Mouse (Mus musculus) neural tube, embryonic 10.5 days (tissue): ENCODE data around the gene Slc4a2.

Experiments
- DNase-seq: peaks from one replicate; pipeline ENCODE4 v3.0.0-alpha.2; 2017; ENCODE audit warnings: low spot score; ENCODE audit errors: extremely low spot score

The Slc4a2 gene

GRCm38 (mm10) chr5:24453985-24454303 lies 30.3 kb downstream of the Slc4a2 start:
- DNase-seq: no peak

- no peak for DNase-seq
These were observed 31.4 kb downstream of the Slc4a2 start for GRCm38 (mm10) chr5:24455076-24455475.

GRCm38 (mm10) chr5:24455613-24456012 lies 32.0 kb downstream of the Slc4a2 start:
- no peak for DNase-seq

GRCm38 (mm10) chr5:24466762-24467161 lies 43.1 kb downstream of the Slc4a2 start:
- no peak for DNase-seq

- peak; percentile 82 for DNase-seq
These were observed 47.0 kb downstream of the Slc4a2 start for GRCm38 (mm10) chr5:24470600-24470999.

- no peak for DNase-seq
These were observed 49.4 kb downstream of the Slc4a2 start for GRCm38 (mm10) chr5:24472884-24473619.

GRCm38 (mm10) chr5:24474025-24474722 lies 50.5 kb downstream of the Slc4a2 start:
- DNase-seq: peak; percentile 54

- DNase-seq: peak; percentile 58
These were observed 51.2 kb downstream of the Slc4a2 start for GRCm38 (mm10) chr5:24474723-24475261.

GRCm38 (mm10) chr5:24475476-24476241 lies 52.0 kb downstream of the Slc4a2 start:
- DNase-seq: no peak

GRCm38 (mm10) chr5:24477909-24478308 lies 54.3 kb downstream of the Slc4a2 start:
- DNase-seq: no peak

GRCm38 (mm10) chr5:24481647-24482046 lies 58.0 kb downstream of the Slc4a2 start:
- peak; percentile 80 for DNase-seq

- no peak for DNase-seq
These were observed 58.8 kb downstream of the Slc4a2 start for GRCm38 (mm10) chr5:24482247-24483079.

GRCm38 (mm10) chr5:24483326-24483725 lies 59.7 kb downstream of the Slc4a2 start:
- DNase-seq: peak; percentile 69

- no peak for DNase-seq
These were observed 61.3 kb downstream of the Slc4a2 start for GRCm38 (mm10) chr5:24484963-24485362.

GRCm38 (mm10) chr5:24486097-24486496 lies 62.5 kb downstream of the Slc4a2 start:
- peak; percentile 89 for DNase-seq

- no peak for DNase-seq
These were observed 63.1 kb downstream of the Slc4a2 start for GRCm38 (mm10) chr5:24486738-24487137.

GRCm38 (mm10) chr5:24490413-24490920 lies 66.8 kb downstream of the Slc4a2 start:
- DNase-seq: no peak
